Mouse (Mus musculus) CH12.LX (cell line): Measurements from ENCODE around the gene Rpp25l.

Experiments
- CHD1 ChIP-seq: IDR thresholded peaks from 2 replicates; pipeline ENCODE4 v1.6.1; 2012; ENCODE audit warnings: low read depth, low read length, improper control_type of control experiment, inconsistent platforms
- CTCF ChIP-seq, 2 experiments: IDR thresholded peaks in 1 of 2; conservative IDR thresholded peaks in 1 of 2; 2 replicates each; pipeline ENCODE4 v1.5.1; 2011 to 2012; ENCODE audit warnings: low read depth in 2 of 2, low read length in 2 of 2, improper control_type of control experiment in 1 of 2, inconsistent platforms in 1 of 2, mild to moderate bottlenecking in 1 of 2, moderate library complexity in 1 of 2
- E2F4 ChIP-seq: IDR thresholded peaks from 2 replicates; pipeline ENCODE4 v1.6.1; 2011; ENCODE audit warnings: low read depth, low read length, improper control_type of control experiment; ENCODE audit not compliant: insufficient replicate concordance
- EP300 ChIP-seq: IDR thresholded peaks from 2 replicates; pipeline ENCODE4 v1.6.1; 2011; ENCODE audit warnings: low read length, improper control_type of control experiment
- JUND ChIP-seq: conservative IDR thresholded peaks from 2 replicates; pipeline ENCODE4 v1.6.1; 2011; ENCODE audit warnings: low read depth, low read length, improper control_type of control experiment
- KAT2A ChIP-seq: IDR thresholded peaks from 2 replicates; pipeline ENCODE4 v1.6.1; 2012; ENCODE audit warnings: low read length, improper control_type of control experiment, inconsistent platforms; ENCODE audit not compliant: insufficient replicate concordance
- MXI1 ChIP-seq: IDR thresholded peaks from 2 replicates; pipeline ENCODE4 v1.6.1; 2011; ENCODE audit warnings: mild to moderate bottlenecking, low read depth, low read length, improper control_type of control experiment
- RCOR1 ChIP-seq: conservative IDR thresholded peaks from 2 replicates; pipeline ENCODE4 v1.6.1; 2012; ENCODE audit warnings: low read depth, mild to moderate bottlenecking, inconsistent platforms, low read length, improper control_type of control experiment
- TCF12 ChIP-seq: IDR thresholded peaks from 2 replicates; pipeline ENCODE4 v1.6.1; 2014; ENCODE audit warnings: low read depth, mild to moderate bottlenecking, inconsistent platforms, low read length, improper control_type of control experiment
- ZC3H11A ChIP-seq: IDR thresholded peaks from 2 replicates; pipeline ENCODE4 v1.6.1; 2012; ENCODE audit warnings: low read depth, mild to moderate bottlenecking, inconsistent platforms, low read length, improper control_type of control experiment

DNA sequence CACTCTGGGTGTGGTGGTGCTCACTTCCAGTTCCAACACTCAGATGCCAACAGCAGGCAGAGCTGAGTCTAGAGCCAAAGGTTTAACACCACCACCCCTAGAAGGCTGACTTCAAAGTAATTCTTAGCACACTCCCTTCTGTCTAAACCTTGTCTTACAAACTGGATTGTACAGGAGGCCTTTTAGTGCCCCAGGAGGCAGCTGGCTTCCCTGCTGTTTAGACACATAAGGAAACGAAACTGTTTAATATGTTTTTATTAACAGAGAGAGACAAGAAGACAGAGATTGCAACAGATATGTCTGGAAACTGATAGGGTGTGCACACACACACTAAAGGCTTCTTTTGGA, 24.9 kb upstream of the Rpp25l start:
- TF ChIP-seq E2F4 (no peak), TCF12 (no peak), CTCF (conservative IDR thresholded peaks at IDR 0.05 in 1 of 2, IDR thresholded peaks at IDR 0.05 in 1 of 2; ENCODE audit: low read depth in 2 of 2, low read length in 2 of 2) (no peak), JUND (no peak), CHD1 (no peak), MXI1 (no peak), KAT2A (no peak), RCOR1 (no peak), EP300 (no peak), ZC3H11A (no peak)
